Mouse (Mus musculus) heart, embryonic 11.5 days (tissue): Measurements from ENCODE around the gene Bach2. TPM values are rescaled to one million over a fixed set of nuclear protein-coding genes. Genes with fewer than 3 reads are reported as not detected.

Source experiments
- ATAC-seq: fragments of 200-750 bp; cut with Nextera tagmentation; replicated peaks from 2 replicates; pipeline ENCODE4 v1.8.0; 2017; ENCODE audit warnings: moderate library complexity; ENCODE audit not compliant: insufficient number of reproducible peaks, low FRiP score, low TSS enrichment
- H3K27ac ChIP-seq: fragments of 300-500 bp; sonication (generic); 2 replicates; pipeline ENCODE4 v1.5.1; 2014; ENCODE audit warnings: mild to moderate bottlenecking, low read depth, low read length
- H3K27me3 ChIP-seq: fragments of 300-500 bp; sonication (generic); 2 replicates; pipeline ENCODE4 v1.6.1; 2014; ENCODE audit warnings: mild to moderate bottlenecking, low read length, mixed read lengths; ENCODE audit not compliant: control insufficient read depth, insufficient read depth
- H3K36me3 ChIP-seq: fragments of 300-500 bp; sonication (generic); 2 replicates; pipeline ENCODE4 v1.6.1; 2014; ENCODE audit warnings: mild to moderate bottlenecking, low read length, moderate library complexity, mixed read lengths; ENCODE audit not compliant: control insufficient read depth, insufficient read depth
- H3K4me1 ChIP-seq: fragments of 300-500 bp; sonication (generic); 2 replicates; pipeline ENCODE4 v1.6.1; 2014; ENCODE audit warnings: low read length; ENCODE audit not compliant: control insufficient read depth, insufficient read depth
- H3K4me2 ChIP-seq: fragments of 300-500 bp; sonication (generic); 2 replicates; pipeline ENCODE4 v1.6.1; 2014; ENCODE audit warnings: mild to moderate bottlenecking, moderate library complexity
- H3K4me3 ChIP-seq: fragments of 300-500 bp; sonication (generic); 2 replicates; pipeline ENCODE4 v1.5.1; 2014; ENCODE audit warnings: low read depth, low read length
- H3K9ac ChIP-seq: fragments of 300-500 bp; sonication (generic); 2 replicates; pipeline ENCODE4 v1.6.1; 2014; ENCODE audit warnings: mild to moderate bottlenecking, low read depth, low read length, moderate library complexity
- H3K9me3 ChIP-seq: fragments of 300-500 bp; sonication (generic); replicated peaks from 2 replicates; pipeline ENCODE4 v1.6.1; 2016; ENCODE audit warnings: low read length; ENCODE audit not compliant: control insufficient read depth
- WGBS: fragments of 180-500 bp; shearing (Covaris S2); extraction: QIAGEN DNeasy Blood & Tissue Kit; methylation state at CpG from one replicate; pipeline ENCODE4 v1.1.7; 2014; ENCODE audit not compliant: insufficient replicate concordance; 5-methylcytosine and 5-hydroxymethylcytosine counted together
- polyA plus RNA-seq: library from polyadenylated mRNA; unstranded; fragments of >200 nt; fragmentation: Nextera tagmentation; extraction: Ambion mirVana; gene quantifications from 2 replicates; pipeline ENCODE4 v1.2.1, GENCODE M21; 2014

Gene Bach2
- polyA plus RNA-seq, 1 experiment from 2014 or later, result 8.0 TPM

DNA sequence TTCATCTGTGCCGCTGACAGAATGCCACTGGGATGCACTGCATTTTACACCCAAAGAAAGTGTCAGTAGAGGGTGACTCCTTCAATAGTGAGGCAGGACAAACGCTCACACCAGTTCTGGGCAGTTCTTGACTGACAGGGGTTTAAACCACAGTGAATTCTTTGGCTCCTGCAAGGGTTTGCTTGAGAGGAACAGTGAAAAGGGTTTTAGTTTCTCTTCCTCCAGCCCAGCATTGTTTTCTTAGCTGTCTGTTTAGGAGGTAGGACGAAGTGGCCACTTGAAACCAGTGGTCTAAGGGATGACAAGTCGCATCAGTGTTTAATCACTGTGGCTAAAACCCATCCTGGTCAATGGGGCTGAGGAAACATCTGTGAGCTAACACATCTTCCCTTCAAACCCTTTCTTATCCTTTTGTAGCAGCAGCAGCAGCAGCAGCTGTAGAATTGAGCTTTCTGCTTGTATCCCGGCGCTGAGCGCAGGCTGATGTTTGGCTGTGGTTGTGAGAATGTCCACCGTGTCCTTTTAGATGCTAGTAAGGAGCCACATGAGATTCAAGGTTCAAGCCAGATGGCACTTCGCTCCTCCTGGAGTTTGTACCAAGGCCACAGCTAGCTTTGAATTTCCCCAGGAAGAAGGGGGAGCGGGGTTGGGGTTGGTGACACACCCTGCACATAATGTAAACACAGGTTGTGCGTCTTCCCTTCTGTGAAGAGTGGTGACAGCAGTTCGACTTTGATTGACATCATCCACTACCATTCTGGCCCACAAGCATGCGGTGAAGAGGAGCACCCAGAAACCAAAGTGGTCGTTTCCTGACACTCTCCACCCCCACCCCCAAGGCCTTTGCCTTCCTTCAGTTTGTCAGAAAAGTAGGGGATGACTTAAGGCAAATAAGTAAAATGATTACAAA is 104.9 kb downstream of the Bach2 start:
- ATAC-seq, result no peak
- H3K4me2 ChIP-seq, result peak overlapping the region; percentile 19; the same call in 1 of the 2 replicates
- 37% methylated on average over 14 of the region's 14 CpGs for WGBS
- no peaks in the 10 kb centered on the region for H3K27me3 ChIP-seq
- H3K36me3 ChIP-seq, result no peaks in the 10 kb centered on the region
- H3K4me3 ChIP-seq, result no peak overlapping the region
- no peaks in the 10 kb centered on the region for H3K9me3 ChIP-seq
- H3K4me1 ChIP-seq, result peaks cover 21% of the 10 kb centered on the region
- H3K27ac ChIP-seq, result no peak overlapping the region
- peak overlapping the region; percentile 31; the same call in 1 of the 2 replicates for H3K9ac ChIP-seq

DNA sequence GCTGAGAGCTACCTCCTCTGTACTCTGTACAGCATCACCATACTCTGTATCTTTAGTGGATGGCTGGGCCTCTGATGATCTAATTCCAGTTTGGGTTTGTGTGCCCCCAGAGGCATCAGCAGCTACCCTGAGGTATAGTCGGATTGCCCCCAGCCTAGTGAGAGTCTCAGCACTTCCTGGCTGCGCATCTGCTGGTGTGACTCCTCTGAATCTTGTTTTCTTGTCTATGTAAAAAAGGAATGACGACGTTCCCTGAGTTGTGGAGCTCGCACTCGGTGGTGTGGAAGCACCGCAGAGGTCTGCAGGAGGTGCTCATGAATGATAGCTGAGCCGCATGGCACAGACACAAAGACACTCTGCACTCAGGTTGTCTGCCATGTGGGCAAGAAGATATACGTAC is 105.7 kb downstream of the Bach2 start:
- Histone ChIP-seq H3K36me3 (no peaks in the 10 kb centered on the region), H3K9ac (no peak overlapping the region), H3K4me2 (no peak overlapping the region), H3K4me1 (peaks cover 16% of the 10 kb centered on the region), H3K27ac (no peak overlapping the region), H3K27me3 (no peaks in the 10 kb centered on the region), H3K9me3 (no peaks in the 10 kb centered on the region), H3K4me3 (no peak overlapping the region)
- 61% methylated on average over 9 of the region's 9 CpGs for WGBS
- ATAC-seq, result no peak

DNA sequence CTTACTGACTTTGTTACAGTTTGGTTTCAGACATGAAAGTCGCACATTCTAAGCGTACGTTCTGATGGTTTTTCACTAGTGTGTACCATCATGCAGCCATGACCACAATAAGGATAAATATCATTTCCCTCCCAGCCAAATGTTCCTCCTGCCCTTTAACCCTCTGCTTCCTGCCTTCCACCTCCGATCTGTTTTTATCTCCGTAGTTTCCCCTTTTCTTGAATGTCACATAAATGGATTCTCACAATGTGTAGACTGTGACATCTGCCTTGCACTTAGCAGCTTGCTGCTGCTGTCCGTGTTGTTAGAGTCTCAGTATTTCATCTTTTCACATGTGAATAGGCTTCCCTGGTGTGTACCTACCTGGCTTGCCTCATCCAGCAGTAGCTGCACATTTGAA is 108.6 kb downstream of the Bach2 start:
- H3K4me1 ChIP-seq, result peaks cover 23% of the 10 kb centered on the region
- no peak overlapping the region for H3K4me2 ChIP-seq
- no peaks in the 10 kb centered on the region for H3K36me3 ChIP-seq
- H3K9me3 ChIP-seq, result no peaks in the 10 kb centered on the region
- WGBS, result 59% methylated on average over 6 of the region's 6 CpGs
- ATAC-seq, result no peak
- H3K4me3 ChIP-seq, result no peak overlapping the region
- no peaks in the 10 kb centered on the region for H3K27me3 ChIP-seq
- peak overlapping the region; percentile 2; the same call in 1 of the 2 replicates for H3K27ac ChIP-seq
- no peak overlapping the region for H3K9ac ChIP-seq

DNA sequence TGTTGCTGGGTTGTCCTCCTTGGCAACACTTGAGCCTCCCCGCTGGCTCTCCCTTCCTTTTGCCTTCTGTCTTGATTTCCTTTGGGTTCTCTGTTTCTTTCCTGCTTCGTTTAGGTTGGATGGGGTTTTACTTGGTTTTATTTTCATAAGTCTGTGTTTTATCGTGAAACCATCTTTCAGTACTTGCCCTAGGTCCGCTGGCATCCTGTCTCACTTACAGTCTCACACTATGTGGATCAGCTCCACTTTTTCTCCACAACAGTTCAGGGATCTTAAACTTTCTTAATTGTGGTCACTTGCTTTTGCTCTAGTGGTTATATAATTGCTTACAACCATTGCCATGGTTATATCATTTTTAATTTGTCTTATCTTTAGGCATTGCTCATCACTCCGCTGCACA is 109.1 kb downstream of the Bach2 start:
- Histone ChIP-seq H3K4me3 (no peak overlapping the region), H3K27ac (peak overlapping the region; percentile 2; the same call in 1 of the 2 replicates), H3K4me1 (peaks cover 28% of the 10 kb centered on the region), H3K36me3 (no peaks in the 10 kb centered on the region), H3K9ac (no peak overlapping the region), H3K4me2 (no peak overlapping the region), H3K27me3 (no peaks in the 10 kb centered on the region), H3K9me3 (no peaks in the 10 kb centered on the region)
- 70% methylated on average over 5 of the region's 5 CpGs for WGBS
- ATAC-seq, result no peak

DNA sequence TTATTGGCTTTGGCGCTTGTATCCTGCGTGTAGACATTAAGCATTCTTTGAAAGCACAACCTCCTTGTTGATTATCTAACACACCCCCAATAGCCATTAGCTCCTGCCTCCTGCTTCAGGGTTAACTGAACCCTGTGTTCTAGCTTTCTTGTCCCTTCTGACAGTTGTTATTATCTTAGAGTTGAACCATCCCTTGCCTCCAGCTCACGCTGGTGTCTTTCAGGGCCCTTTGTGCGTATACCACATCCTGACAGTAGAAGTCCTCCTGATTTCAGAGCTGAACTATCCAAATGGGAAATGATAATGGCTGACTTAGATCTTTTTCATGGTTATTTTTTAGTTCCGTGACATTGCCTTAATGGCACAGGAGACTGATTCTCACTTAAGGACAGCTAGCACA is 110.8 kb downstream of the Bach2 start:
- no peaks in the 10 kb centered on the region for H3K27me3 ChIP-seq
- ATAC-seq, result no peak
- no peak overlapping the region for H3K27ac ChIP-seq
- H3K4me2 ChIP-seq, result no peak overlapping the region
- H3K4me3 ChIP-seq, result no peak overlapping the region
- no peak overlapping the region for H3K9ac ChIP-seq
- WGBS, result 78% methylated on average over 5 of the region's 5 CpGs
- peaks cover 28% of the 10 kb centered on the region for H3K4me1 ChIP-seq
- H3K9me3 ChIP-seq, result no peaks in the 10 kb centered on the region
- H3K36me3 ChIP-seq, result no peaks in the 10 kb centered on the region

DNA sequence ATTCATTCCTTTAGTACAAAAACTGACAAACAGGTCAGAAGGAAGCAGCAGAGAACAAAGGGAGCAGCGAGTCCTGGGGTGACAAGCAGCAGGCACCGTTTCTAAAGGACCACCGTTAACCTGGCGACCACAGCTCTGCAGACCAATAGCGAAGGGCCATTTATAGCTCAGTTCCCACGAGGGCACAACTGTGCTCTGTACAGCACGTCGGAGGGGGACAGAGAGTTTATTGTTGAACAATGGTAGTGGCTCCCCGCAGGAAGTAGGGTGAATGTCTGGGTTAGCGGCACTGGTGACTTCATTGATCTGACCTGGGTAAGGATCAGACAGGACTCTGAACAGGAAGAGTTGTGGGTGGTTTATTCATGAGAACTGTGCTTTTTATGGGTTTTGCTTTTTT is 112.6 kb downstream of the Bach2 start:
- Histone ChIP-seq H3K27ac (peak overlapping the region; percentile 85; the same call in 1 of the 2 replicates), H3K4me2 (peak overlapping the region; percentile 15; the same call in 1 of the 2 replicates), H3K36me3 (no peaks in the 10 kb centered on the region), H3K27me3 (no peaks in the 10 kb centered on the region), H3K9me3 (no peaks in the 10 kb centered on the region), H3K9ac (0 out of 2 replicates have a peak overlapping the region, but pooled peaks have one; percentile 18), H3K4me3 (no peak overlapping the region), H3K4me1 (peaks cover 28% of the 10 kb centered on the region)
- 30% methylated on average over 10 of the region's 10 CpGs for WGBS
- ATAC-seq, result no peak

DNA sequence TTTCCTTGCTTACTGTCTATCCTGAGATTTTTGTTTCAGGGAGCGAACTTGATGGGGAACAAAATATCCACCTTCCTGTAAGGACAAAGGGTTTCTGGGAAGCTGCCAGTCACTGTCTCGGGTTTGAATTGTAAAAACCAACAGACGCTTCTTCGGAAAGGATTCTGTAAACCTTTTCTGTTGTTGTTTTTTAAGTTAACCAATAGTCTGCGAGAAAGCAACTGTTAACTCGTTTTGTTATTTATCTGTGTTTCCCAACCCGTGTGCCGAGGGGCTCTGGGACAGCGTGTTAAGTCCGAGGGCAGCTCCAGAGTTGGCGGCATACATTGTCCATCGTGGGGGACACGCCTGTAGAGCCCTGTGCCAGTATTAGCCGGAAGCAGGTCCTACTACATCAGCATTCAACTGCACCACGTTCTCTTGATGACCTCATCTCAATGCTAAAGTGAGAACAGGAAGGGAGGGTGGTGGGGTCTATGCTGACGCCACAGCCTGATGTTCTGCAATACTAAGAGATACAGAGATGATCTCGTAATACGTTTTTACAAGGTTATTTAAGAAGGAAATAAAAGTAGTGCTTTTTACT is 113.2 kb downstream of the Bach2 start:
- Histone ChIP-seq H3K4me3 (no peak overlapping the region), H3K4me2 (no peak overlapping the region), H3K4me1 (peaks cover 28% of the 10 kb centered on the region), H3K36me3 (no peaks in the 10 kb centered on the region), H3K27ac (peak overlapping the region; percentile 85; the same call in 1 of the 2 replicates), H3K9me3 (no peaks in the 10 kb centered on the region), H3K27me3 (no peaks in the 10 kb centered on the region), H3K9ac (no peak overlapping the region)
- no peak; the same call in 1 of the 2 replicates for ATAC-seq
- WGBS, result 61% methylated on average over 18 of the region's 18 CpGs

DNA sequence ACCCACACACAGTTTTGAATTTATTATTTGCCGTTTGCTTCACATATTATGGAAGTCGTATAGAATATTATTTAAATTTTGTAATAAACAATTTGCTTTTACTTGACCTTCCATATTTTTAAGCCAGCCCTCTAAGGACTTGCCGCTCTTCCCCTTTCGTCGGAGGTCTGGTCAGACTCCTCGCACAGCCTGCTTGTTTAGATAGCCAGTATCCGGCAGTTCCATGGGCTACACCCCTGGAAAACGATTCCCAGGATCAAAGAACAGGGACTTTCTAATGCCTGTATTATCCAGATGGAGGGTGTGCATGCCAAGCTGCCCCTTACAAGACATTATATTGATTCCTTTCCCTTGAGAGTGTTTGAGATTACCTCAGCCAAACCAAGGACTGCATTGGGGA is 113.8 kb downstream of the Bach2 start:
- H3K27me3 ChIP-seq, result no peaks in the 10 kb centered on the region
- peaks cover 26% of the 10 kb centered on the region for H3K4me1 ChIP-seq
- WGBS, result 25% methylated on average over 8 of the region's 8 CpGs
- peak; percentile 58 for ATAC-seq
- peak overlapping the region; percentile 85 for H3K27ac ChIP-seq
- H3K9me3 ChIP-seq, result no peaks in the 10 kb centered on the region
- no peak overlapping the region for H3K4me3 ChIP-seq
- H3K36me3 ChIP-seq, result no peaks in the 10 kb centered on the region
- H3K4me2 ChIP-seq, result peak overlapping the region; percentile 43
- H3K9ac ChIP-seq, result peak overlapping the region; percentile 17; the same call in 1 of the 2 replicates
